Mouse (Mus musculus): ENCODE measurements around the gene Dnajc2.

Gene Dnajc2

GRCm38 (mm10) chr5:21785053-21785452, at the start of gene Dnajc2, which contains the start of gene Psmc2:
TSS of gene Dnajc2 (minus strand) at chr5:21785251.
TSS of gene Psmc2 (plus strand) at chr5:21785283.
- DNase-seq (ENCODE audit: low spot score), result peak; percentile 85

DNA sequence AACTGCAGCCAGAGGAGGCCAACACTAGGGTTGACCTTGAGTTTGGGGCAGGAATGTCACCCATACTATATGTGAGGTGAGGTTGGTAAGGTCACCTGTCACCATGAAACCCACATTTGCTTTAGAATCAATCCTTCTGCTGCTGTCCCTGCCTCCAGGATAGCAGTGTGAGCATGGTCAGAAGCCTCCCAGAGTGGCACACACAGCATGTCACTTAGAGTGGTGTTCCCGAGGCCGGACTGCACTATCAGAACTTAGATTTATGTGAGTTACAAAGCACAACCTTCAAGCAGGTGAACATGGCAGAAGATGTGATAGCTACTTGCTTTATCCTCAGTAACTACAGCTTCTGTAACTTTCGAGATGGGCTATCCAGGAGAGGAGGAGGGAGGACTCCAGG, 46.7 kb upstream of the Dnajc2 start:
- no peak for DNase-seq (ENCODE audit: low spot score)

GRCm38 (mm10) chr5:21828855-21829254, 43.8 kb upstream of the Dnajc2 start:
- no peak for DNase-seq (ENCODE audit: low spot score)

GRCm38 (mm10) chr5:21827643-21828042, 42.6 kb upstream of the Dnajc2 start:
- DNase-seq (ENCODE audit: low spot score), result no peak

- no peak for DNase-seq (ENCODE audit: low spot score)
These were observed 41.3 kb upstream of the Dnajc2 start for GRCm38 (mm10) chr5:21826370-21826769.

DNA sequence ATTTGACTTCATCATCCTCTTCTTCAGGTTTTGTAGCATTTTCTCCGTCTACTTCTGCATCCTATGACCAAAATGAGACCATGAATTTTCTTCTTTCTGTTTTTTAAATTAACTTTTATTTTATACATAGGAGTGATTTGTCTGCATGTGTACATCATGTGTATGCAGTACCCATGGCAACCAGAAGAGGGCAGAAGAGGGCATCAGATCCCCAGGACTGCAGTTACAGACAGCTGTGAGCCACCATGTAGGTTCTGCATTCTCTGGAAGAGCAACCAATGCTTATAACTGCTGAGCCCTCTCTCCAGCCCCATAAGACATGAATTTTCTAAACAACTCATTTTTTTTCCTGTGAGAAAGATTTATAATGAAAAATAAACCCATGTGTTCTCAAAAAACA, 28.9 kb upstream of the Dnajc2 start:
- DNase-seq (ENCODE audit: low spot score), result no peak

DNA sequence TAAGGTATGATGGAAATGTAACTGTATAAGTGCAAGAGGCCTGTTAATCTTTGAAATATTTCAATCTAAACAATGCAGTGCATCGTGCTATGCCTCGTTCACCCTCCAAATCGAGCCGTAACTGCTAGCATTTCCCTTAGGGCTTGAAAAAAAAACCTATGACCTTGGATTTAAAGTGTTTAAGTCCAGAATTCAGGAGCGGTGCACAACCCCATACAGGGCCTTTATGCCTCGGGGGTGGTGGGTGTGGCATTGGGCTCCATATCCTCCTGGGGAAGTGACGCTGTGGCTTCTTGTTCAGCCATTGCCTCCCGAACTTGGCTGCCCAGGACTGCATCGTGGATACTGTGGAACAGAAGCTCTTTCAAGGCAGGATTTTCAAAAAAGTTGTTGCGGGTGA, 25.9 kb upstream of the Dnajc2 start:
- no peak for DNase-seq (ENCODE audit: low spot score)

GRCm38 (mm10) chr5:21804837-21805236, 19.8 kb upstream of the Dnajc2 start:
- DNase-seq (ENCODE audit: low spot score), result no peak

DNA sequence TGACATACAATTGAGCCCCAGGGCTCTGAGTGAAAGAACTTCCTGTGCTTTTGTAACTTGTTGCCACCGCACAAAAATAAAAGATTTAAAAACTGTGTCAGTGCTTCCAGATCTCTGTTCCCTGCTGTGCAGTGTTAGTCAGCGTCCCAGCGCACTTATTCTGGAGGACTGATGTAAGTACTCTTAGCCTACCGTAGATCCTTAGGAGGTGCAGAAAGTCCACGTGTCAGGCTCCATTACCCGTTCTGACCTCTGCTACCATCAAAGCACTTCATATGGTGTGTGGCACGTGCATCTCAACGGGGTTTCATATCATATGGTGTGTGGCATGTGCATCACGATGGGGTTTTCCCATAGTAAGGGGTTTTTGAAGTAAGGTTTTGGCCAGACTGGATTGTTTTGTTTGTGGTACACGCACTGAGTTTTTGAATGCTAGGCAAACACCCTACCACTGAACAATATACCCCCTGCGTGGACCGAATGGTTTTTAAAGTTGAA, 18.7 kb upstream of the Dnajc2 start:
- no peak for DNase-seq (ENCODE audit: low spot score)

DNA sequence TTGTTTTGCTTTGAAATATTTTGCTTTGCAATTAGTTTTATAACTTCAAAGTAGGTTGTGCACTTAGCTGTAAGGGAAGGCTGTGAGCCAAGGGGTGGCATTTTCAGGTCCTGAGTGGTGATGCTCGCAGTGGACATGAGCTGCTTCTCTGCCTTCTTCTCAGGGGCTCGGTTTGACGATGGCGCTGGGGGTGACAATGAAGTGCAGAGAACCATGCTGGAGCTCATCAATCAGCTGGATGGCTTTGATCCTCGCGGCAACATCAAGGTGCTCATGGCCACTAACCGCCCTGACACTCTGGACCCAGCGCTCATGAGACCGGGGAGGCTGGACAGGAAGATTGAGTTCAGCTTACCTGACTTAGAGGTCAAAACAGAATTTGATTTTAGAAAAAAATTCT, 17.9 kb upstream of the Dnajc2 start:
- DNase-seq (ENCODE audit: low spot score), result no peak

- no peak for DNase-seq (ENCODE audit: low spot score)
These were observed 7.1 kb upstream of the Dnajc2 start for GRCm38 (mm10) chr5:21792166-21792565.

DNA sequence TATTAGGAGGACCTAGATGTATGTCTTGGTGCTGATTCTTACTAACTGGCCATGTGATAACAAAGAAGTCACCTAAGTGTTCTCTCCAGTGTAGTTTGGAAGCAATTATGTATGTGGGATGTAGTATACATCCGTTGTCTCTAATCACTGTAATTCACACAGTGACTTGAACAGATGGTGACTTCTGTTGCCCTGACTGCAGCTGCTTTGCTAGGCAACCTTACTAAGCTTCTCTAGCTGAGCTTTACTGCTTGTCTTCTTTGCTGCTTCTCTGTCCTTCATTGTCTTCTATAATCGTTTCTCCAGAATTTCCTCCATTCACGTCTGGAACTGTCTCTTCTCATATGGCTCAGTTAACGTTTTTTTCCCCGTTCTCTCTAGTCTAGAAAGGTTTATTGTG, 4.0 kb upstream of the Dnajc2 start:
- no peak for DNase-seq (ENCODE audit: low spot score)

- no peak for DNase-seq (ENCODE audit: low spot score)
These were observed 2.4 kb upstream of the Dnajc2 start for GRCm38 (mm10) chr5:21787186-21788105.

DNA sequence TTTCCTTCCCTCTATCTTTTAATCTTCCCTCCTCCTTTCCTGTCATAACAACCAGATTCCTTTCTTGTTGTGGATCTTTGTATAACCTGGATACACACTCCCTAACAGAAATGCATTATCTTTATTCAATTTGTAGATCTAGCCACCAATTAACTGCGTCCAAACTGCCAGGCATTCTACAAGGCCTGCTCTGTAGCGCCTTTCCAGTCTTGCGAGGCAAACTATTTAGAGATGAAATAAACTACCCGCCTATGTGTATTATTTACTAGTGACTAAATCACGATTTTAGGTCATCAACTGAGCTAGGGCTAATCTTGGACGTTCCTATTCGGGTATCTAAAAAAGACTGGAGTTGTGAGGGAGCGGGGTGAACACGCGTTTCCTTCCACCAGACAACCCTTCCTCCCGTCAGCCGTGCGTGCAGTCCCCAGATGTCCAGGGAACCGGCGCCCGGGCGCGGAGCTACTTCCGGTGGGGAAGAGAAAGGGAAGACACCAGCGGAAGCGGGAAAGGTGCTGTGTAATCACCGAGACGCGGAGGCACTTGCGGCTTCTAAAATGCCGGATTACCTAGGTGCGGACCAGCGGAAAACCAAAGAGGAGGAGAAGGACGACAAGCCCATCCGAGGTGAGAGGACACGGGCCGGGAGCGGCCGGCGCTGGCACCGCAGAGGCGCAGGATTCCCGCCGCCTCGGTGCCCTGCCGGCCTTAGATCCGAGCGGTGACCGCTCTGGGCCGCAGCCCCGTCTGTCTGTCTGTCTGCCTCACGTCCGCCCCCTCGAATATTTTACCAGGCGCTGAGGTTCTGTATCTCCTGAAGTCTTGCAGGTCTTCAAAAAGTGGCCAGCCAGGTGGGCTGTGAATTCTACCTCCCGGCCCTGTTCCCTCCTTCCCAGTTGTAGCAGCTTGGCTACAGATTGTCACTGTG, 1.5 kb upstream of the Dnajc2 start:
- peak; percentile 91 for DNase-seq (ENCODE audit: low spot score)

GRCm38 (mm10) chr5:21785776-21786175, 725 bp upstream of the Dnajc2 start:
- no peak for DNase-seq (ENCODE audit: low spot score)

DNA sequence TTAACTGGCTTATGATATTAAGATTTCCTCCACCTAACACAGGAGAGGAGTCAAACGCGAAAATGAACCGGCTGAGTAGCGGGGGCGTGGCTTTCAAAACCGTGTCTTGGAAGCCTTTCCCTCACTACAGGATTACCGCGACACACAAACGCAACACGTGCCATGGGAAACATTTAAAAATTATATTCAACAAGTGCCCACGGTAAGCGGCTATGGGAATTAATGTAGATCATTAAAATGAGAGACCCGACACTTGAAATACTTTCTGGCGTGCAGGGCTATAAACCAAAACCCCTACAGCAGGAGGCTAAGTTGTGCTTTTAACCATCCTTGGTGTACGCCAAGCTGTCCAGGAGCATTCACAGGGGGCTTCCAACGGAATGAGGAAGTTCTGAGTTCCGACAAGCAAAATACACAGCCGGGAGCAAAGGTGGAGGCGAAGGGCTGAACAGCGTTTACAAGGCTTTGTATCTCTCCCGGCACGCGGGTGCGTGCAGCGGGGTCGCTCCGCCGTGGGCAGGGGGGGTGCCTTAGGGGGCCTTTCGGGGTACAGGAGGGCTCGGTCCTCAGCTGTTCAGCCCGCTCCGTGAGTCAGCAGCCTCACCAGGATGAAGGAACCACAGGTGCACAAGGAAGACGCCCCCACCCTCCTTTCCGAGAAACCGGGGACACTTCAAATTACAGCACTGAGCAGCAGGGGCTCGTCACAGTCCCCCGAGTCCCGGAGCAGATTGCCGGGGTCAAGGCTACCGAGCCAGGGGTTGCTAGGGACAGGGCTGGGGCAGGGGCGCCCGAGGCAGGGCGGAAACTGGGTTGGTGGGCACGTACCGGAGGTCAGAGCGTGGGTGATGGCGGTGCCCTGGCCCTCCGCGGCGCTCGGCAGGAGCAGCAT, 644 bp downstream of the Dnajc2 start:
- DNase-seq (ENCODE audit: low spot score), result no peak

GRCm38 (mm10) chr5:21776491-21776890, 8.6 kb downstream of the Dnajc2 start:
- no peak for DNase-seq (ENCODE audit: low spot score)

DNA sequence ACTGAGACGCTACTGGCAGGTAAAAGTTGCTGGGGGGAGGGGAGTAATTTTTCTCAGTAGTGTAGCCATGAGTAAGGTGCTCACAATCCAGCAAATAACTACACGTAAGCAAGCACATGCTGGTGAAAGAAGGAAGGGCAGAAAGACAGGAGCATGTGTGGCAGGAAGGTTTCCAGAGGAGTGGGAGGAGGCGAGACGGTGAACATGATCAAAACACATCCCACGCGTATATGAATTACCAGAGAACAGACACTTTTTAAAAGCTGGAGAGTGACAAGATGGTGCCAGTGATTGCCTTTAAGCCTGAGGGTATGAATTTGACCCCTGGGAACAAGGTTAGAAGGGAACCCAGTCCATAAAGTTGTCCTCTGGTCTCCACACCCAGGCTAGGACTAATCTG, 15.2 kb downstream of the Dnajc2 start:
- DNase-seq (ENCODE audit: low spot score), result no peak

GRCm38 (mm10) chr5:21768506-21768905, 16.5 kb downstream of the Dnajc2 start:
- no peak for DNase-seq (ENCODE audit: low spot score)

DNA sequence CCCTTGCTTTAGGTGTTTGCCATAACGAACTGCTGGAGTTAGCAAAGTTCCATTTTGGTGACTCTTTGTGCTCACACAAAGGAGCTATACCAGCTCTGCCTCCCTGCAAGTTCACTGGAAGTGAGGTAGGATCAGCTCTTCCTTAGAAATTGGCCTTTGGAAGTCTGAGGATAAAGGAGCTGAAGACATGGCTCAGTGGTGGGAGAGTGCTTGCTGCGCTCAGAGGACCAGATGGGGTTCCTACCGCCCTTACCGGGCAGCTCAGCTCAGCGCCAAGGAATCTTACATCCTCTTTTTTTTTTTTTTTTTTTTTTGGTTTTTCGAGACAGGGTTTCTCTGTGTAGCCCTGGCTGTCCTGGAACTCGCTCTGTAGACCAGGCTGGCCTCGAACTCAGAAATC, 39.1 kb downstream of the Dnajc2 start:
- DNase-seq (ENCODE audit: low spot score), result no peak

DNA sequence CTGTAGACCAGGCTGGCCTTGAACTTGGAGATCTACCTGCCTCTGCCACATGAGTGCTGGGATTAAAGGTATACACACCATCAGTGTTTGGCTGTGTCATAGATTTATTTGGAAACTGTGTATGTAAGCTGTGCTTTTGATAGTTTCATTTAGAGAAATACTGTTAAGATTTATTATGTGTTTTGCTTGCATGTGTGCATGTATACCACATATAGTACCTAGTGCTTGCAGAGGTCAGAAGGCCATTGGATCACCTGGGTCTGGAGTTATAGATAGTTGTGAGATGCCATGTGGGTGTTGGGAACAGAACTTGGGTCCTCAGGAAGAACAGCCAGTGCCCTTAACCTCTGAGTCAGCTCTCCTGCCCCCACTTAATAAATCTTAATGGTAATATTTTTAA, 40.4 kb downstream of the Dnajc2 start:
- no peak for DNase-seq (ENCODE audit: low spot score)

GRCm38 (mm10) chr5:21743606-21744005, 41.4 kb downstream of the Dnajc2 start:
- DNase-seq (ENCODE audit: low spot score), result no peak
